Mouse (Mus musculus) lung, embryonic 15.5 days (tissue): Measurements from ENCODE around the gene Mybpc2. TPM values are rescaled to one million over a fixed set of nuclear protein-coding genes. Genes with fewer than 3 reads are reported as not detected.

Experiments
- ATAC-seq: fragments of 200-750 bp; cut with Nextera tagmentation; 2 replicates; pipeline ENCODE4 v1.8.0; 2017; ENCODE audit warnings: moderate number of reproducible peaks, borderline replicate concordance; ENCODE audit not compliant: low FRiP score, low TSS enrichment; ENCODE audit errors: extremely low read depth
- H3K27ac ChIP-seq: fragments of 300-500 bp; sonication (generic); 2 replicates; pipeline ENCODE4 v1.5.1; 2015; ENCODE audit warnings: moderate library complexity, mild to moderate bottlenecking, inconsistent platforms
- H3K27me3 ChIP-seq: fragments of 300-500 bp; sonication (generic); 2 replicates; pipeline ENCODE4 v1.6.1; 2015; ENCODE audit warnings: inconsistent platforms
- H3K36me3 ChIP-seq: fragments of 300-500 bp; sonication (generic); 2 replicates; pipeline ENCODE4 v1.6.1; 2015; ENCODE audit warnings: inconsistent platforms
- H3K4me1 ChIP-seq: fragments of 300-500 bp; sonication (generic); 2 replicates; pipeline ENCODE4 v1.6.1; 2015; ENCODE audit warnings: inconsistent platforms
- H3K4me2 ChIP-seq: fragments of 300-500 bp; sonication (generic); 2 replicates; pipeline ENCODE4 v1.6.1; 2015; ENCODE audit warnings: inconsistent platforms, mild to moderate bottlenecking, moderate library complexity
- H3K4me3 ChIP-seq: fragments of 300-500 bp; sonication (generic); 2 replicates; pipeline ENCODE4 v1.5.1; 2015; ENCODE audit warnings: mild to moderate bottlenecking, inconsistent platforms
- H3K9ac ChIP-seq: fragments of 300-500 bp; sonication (generic); 2 replicates; pipeline ENCODE4 v1.6.1; 2015; ENCODE audit warnings: inconsistent platforms
- H3K9me3 ChIP-seq: fragments of 300-500 bp; sonication (generic); 2 replicates; pipeline ENCODE4 v1.6.1; 2016; ENCODE audit warnings: inconsistent platforms
- WGBS: fragments of 180-500 bp; shearing (Covaris S2); methylation state at CpG from one replicate; pipeline ENCODE4 v1.1.7; 2015; 5-methylcytosine and 5-hydroxymethylcytosine counted together
- polyA plus RNA-seq: library from polyadenylated mRNA; unstranded; fragments of >200 nt; fragmentation: Nextera tagmentation; extraction: Ambion mirVana; gene quantifications from 2 replicates; pipeline ENCODE4 v1.2.1, GENCODE M21; 2015

The Mybpc2 gene
- polyA plus RNA-seq, 1 experiment from 2014 or later: 0.45 TPM

- H3K4me2 ChIP-seq: no peak within 1 kb of the TSS
- ATAC-seq: no peak
- WGBS: 88% methylated on average over 4 of the region's 4 CpGs
- H3K9me3 ChIP-seq: no peaks in the 10 kb centered on the region
- H3K4me1 ChIP-seq: peaks cover 5% of the 10 kb centered on the region
- peaks cover 18% of the 10 kb centered on the region for H3K27me3 ChIP-seq
- H3K27ac ChIP-seq: no peak within 1 kb of the TSS
- no peak within 1 kb of the TSS for H3K9ac ChIP-seq
- no peak within 1 kb of the TSS for H3K4me3 ChIP-seq
- H3K36me3 ChIP-seq: peaks cover 37% of the 10 kb centered on the region
These were observed 7.7 kb upstream of the Mybpc2 start, which contains the start of gene Spib for GRCm38 (mm10) chr7:44531946-44532732. TSS of gene Spib (minus strand) at chr7:44532071.

GRCm38 (mm10) chr7:44531207-44531606 is 6.8 kb upstream of the Mybpc2 start:
- peaks cover 5% of the 10 kb centered on the region for H3K4me1 ChIP-seq
- no peak for ATAC-seq
- 41% methylated on average over 5 of the region's 5 CpGs for WGBS
- H3K27me3 ChIP-seq: peaks cover 28% of the 10 kb centered on the region
- H3K9me3 ChIP-seq: no peaks in the 10 kb centered on the region
- H3K4me2 ChIP-seq: no peak overlapping the region
- H3K27ac ChIP-seq: no peak overlapping the region
- H3K9ac ChIP-seq: no peak overlapping the region
- H3K36me3 ChIP-seq: peaks cover 30% of the 10 kb centered on the region
- H3K4me3 ChIP-seq: no peak overlapping the region

- 78% methylated on average over 3 of the region's 3 CpGs for WGBS
- Histone ChIP-seq H3K36me3 (peaks cover 23% of the 10 kb centered on the region), H3K27me3 (peaks cover 30% of the 10 kb centered on the region), H3K4me2 (no peak overlapping the region), H3K4me3 (no peak overlapping the region), H3K9ac (no peak overlapping the region), H3K4me1 (peaks cover 7% of the 10 kb centered on the region), H3K27ac (no peak overlapping the region), H3K9me3 (no peaks in the 10 kb centered on the region)
- ATAC-seq: no peak
These were observed 6.1 kb upstream of the Mybpc2 start for GRCm38 (mm10) chr7:44530507-44530906.

- peaks cover 17% of the 10 kb centered on the region; the same call in 1 of the 2 replicates for H3K36me3 ChIP-seq
- H3K4me3 ChIP-seq: no peak overlapping the region
- peaks cover 30% of the 10 kb centered on the region for H3K27me3 ChIP-seq
- H3K4me2 ChIP-seq: no peak overlapping the region
- H3K9me3 ChIP-seq: no peaks in the 10 kb centered on the region
- H3K9ac ChIP-seq: no peak overlapping the region
- peaks cover 17% of the 10 kb centered on the region for H3K4me1 ChIP-seq
- 64% methylated on average over 5 of the region's 5 CpGs for WGBS
- ATAC-seq: no peak
- no peak overlapping the region for H3K27ac ChIP-seq
These were observed 5.1 kb upstream of the Mybpc2 start for GRCm38 (mm10) chr7:44529518-44529917.

GRCm38 (mm10) chr7:44527483-44528398 is 3.3 kb upstream of the Mybpc2 start:
- 5% methylated on average over 40 of the region's 40 CpGs for WGBS
- peaks cover 47% of the 10 kb centered on the region for H3K27me3 ChIP-seq
- 0 out of 2 replicates have a peak, but pooled peaks cover 4% of the 10 kb centered on the region for H3K36me3 ChIP-seq
- peaks cover 21% of the 10 kb centered on the region for H3K4me1 ChIP-seq
- no peaks in the 10 kb centered on the region for H3K9me3 ChIP-seq
- H3K4me3 ChIP-seq: peak overlapping the region; percentile 32
- H3K4me2 ChIP-seq: peak overlapping the region; percentile 65
- H3K27ac ChIP-seq: 0 out of 2 replicates have a peak overlapping the region, but pooled peaks have one; percentile 1
- H3K9ac ChIP-seq: 0 out of 2 replicates have a peak overlapping the region, but pooled peaks have one; percentile 27
- no peak for ATAC-seq

GRCm38 (mm10) chr7:44526414-44527154 is 2.1 kb upstream of the Mybpc2 start:
- Histone ChIP-seq H3K9me3 (no peaks in the 10 kb centered on the region), H3K36me3 (no peaks in the 10 kb centered on the region), H3K4me1 (peaks cover 25% of the 10 kb centered on the region), H3K27ac (no peak overlapping the region), H3K9ac (no peak overlapping the region), H3K4me2 (no peak overlapping the region), H3K27me3 (peaks cover 58% of the 10 kb centered on the region), H3K4me3 (no peak overlapping the region)
- ATAC-seq: no peak
- WGBS: 86% methylated on average over 14 of the region's 14 CpGs

GRCm38 (mm10) chr7:44525126-44525832 is 823 bp upstream of the Mybpc2 start:
- peaks cover 65% of the 10 kb centered on the region for H3K27me3 ChIP-seq
- peak overlapping the region; percentile 72 for H3K27ac ChIP-seq
- H3K9ac ChIP-seq: peak overlapping the region; percentile 25; the same call in 1 of the 2 replicates
- peak overlapping the region; percentile 56 for H3K4me2 ChIP-seq
- H3K4me3 ChIP-seq: peak overlapping the region; percentile 4; the same call in 1 of the 2 replicates
- no peaks in the 10 kb centered on the region for H3K36me3 ChIP-seq
- H3K4me1 ChIP-seq: peaks cover 28% of the 10 kb centered on the region
- ATAC-seq: peak; percentile 59; the same call in 1 of the 2 replicates
- H3K9me3 ChIP-seq: no peaks in the 10 kb centered on the region
- WGBS: 12% methylated on average over 22 of the region's 22 CpGs

- Histone ChIP-seq H3K4me2 (no peak overlapping the region), H3K9ac (no peak overlapping the region), H3K9me3 (no peaks in the 10 kb centered on the region), H3K27me3 (peaks cover 55% of the 10 kb centered on the region), H3K27ac (no peak overlapping the region), H3K4me1 (peaks cover 27% of the 10 kb centered on the region), H3K36me3 (no peaks in the 10 kb centered on the region), H3K4me3 (no peak overlapping the region)
- WGBS: 64% methylated on average over 2 of the region's 2 CpGs
- ATAC-seq: no peak
These were observed 1.4 kb downstream of the Mybpc2 start for GRCm38 (mm10) chr7:44523056-44523455.

GRCm38 (mm10) chr7:44521710-44522109 is 2.7 kb downstream of the Mybpc2 start:
- no peaks in the 10 kb centered on the region for H3K9me3 ChIP-seq
- H3K9ac ChIP-seq: 0 out of 2 replicates have a peak overlapping the region, but pooled peaks have one; percentile 14
- H3K4me1 ChIP-seq: peaks cover 22% of the 10 kb centered on the region
- H3K4me3 ChIP-seq: no peak overlapping the region
- no peak overlapping the region for H3K27ac ChIP-seq
- H3K27me3 ChIP-seq: peaks cover 47% of the 10 kb centered on the region
- WGBS: 2% methylated on average over 20 of the region's 20 CpGs
- H3K36me3 ChIP-seq: no peaks in the 10 kb centered on the region
- 0 out of 2 replicates have a peak, but pooled peaks have one; percentile 15 for ATAC-seq
- peak overlapping the region; percentile 36 for H3K4me2 ChIP-seq

GRCm38 (mm10) chr7:44520990-44521389 is 3.5 kb downstream of the Mybpc2 start:
- 59% methylated on average over 3 of the region's 3 CpGs for WGBS
- Histone ChIP-seq H3K9me3 (no peaks in the 10 kb centered on the region), H3K36me3 (no peaks in the 10 kb centered on the region), H3K27me3 (peaks cover 40% of the 10 kb centered on the region), H3K27ac (no peak overlapping the region), H3K4me1 (peaks cover 22% of the 10 kb centered on the region), H3K4me2 (no peak overlapping the region), H3K9ac (no peak overlapping the region), H3K4me3 (no peak overlapping the region)
- ATAC-seq: no peak
